Mouse (Mus musculus) frontal cortex, postnatal 25 days (tissue): ENCODE measurements around the gene Ndufa10.

ENCODE experiments used
- DNase-seq, 2 experiments: peaks; one replicate each; pipeline ENCODE4 v3.0.0; 2022; ENCODE audit warnings: low spot score in 2 of 2

Ndufa10 gene

DNA sequence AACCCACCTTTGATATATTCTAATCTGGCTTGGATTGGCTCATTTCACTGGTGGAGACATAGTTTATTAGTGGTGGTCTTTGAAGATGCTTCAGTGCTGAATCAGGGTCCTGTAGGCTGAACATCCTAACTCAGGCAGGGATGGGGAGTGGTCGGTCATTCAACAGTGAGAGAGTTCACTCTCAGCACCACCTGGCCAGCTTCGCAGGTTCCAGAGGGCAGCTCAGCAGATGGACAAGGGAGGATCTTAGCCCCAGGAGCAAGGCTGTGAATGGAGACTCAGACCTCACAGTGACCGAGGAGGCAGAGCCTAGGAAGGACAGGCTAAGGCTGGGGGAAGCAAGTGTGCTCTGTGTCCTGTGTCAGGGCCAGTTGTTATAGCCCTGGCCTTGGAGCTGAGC lies 42.2 kb downstream of the Ndufa10 start:
- DNase-seq: no peak

DNA sequence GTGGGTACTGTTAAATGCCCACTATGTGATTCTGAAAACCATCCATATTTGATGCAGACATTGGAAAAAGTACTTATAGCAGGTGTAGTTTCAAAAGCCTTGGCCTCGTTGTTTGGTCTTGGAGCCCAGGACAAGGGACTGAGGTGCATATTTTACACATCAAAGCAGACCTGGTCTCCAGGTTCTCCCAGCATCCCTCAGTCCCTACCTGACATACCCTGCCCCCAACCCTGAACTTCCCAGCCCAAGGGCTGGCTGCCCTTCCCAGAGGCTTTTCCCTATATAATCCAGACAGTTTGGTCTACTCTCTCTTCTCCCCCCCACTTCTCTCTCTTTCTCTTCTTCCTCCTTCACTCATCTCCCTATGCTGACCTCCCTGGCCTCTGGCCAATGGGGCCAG lies 42.7 kb downstream of the Ndufa10 start:
- DNase-seq: no peak

DNA sequence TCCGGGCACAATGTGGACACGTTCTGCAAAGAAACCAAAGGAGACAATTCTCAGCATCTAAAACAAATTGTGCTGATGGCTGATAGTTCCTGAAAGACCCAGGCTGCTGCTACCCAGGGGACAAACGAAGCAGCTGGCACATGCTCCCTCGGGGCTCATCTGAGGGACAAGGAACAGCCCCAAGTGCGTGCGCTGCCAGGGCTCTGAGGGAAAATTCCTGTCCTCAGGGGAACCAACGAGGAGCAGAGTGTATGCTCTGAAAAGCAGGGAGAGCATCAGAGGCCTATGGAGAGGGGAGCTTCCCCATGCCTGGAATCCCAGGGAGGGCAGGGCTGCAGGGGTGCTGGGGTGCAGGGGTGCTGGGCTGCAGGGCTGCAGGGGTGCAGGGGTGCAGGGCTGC lies 48.9 kb downstream of the Ndufa10 start:
- no peak for DNase-seq

DNA sequence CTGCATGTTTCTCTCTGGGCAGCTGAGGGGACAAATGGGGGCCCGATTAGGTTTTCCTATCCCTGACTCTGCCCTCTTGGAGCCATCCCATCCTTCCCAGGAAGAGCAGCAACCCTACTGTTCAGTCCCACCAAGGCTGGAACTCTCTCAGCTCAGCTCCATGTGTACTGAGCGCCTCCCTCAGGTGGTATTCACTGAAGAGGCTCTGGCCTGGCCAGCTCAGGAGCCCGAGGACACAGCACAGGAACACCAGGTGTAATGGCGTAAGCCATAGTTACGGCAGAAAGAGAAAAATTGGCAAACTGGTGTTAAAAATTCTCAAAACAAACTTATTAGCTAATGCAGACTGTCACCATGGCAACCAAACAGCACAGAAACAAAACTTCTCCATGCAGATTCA lies 68.5 kb downstream of the Ndufa10 start:
- no peak for DNase-seq

DNA sequence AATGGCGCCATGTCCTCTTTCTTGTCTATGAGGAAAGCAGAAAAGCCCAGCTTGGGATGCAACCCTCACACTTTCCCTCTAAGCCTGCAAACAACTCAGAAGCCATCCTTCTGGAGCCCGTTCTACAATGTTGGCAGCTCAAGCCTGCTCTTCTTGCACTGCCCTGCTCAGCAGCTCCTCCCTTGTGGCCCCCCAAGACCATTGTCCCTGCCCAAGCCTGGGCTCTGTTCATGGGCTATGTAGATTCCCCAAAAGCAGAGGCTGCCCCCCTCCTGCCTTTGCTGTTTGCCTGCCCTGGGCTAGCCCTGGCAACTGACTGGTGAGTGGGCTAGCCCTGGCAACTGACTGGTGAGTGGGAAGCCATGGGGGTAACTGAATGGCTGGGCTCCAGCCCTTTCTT lies 73.1 kb downstream of the Ndufa10 start:
- DNase-seq: no peak

DNA sequence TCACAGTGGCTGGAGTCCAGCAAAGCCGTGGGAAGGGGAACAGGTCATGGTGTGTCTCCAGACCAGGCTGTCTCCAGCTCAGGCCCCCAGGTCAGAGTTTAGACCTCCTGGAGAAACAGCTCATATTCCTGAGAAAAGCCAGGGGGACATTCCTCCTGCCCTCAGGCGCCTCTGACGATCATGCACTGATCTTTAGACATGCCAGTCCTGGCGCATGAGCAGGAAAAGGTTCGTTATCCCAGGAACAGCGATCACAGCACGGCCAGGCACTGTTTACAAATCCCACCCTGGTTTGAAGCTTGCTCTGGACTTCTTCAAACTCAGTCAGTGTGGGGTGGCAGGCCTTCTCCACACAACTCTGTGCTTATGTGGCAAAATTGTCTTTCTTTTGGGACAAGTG lies 75.1 kb downstream of the Ndufa10 start:
- DNase-seq: no peak

DNA sequence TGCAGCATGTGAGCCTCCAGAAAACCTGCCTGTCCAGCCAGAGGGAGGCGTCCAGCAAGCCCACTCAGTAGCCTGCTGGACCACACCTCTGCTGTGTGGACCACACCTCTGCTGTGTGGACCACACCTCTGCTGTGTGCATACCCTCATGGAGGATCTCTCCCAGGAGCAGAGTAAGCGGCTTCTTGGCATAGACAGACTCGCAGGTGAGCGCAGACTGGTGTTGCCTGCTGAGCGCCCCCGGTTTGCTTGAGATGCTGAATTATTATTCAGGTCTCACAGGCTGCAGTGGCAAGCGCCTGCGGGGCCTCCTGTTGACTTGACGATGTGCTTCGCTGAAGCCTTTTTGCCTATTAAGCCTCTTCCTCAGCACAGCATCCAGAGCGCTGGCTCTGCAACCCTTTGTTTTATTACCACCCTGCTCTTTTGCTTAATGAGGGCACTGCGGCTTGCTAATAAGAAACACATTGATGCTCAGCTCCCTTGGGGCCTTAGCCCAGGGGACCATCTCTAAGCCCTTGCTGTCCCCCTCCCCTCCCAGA lies 76.1 kb downstream of the Ndufa10 start:
- DNase-seq: no peak

DNA sequence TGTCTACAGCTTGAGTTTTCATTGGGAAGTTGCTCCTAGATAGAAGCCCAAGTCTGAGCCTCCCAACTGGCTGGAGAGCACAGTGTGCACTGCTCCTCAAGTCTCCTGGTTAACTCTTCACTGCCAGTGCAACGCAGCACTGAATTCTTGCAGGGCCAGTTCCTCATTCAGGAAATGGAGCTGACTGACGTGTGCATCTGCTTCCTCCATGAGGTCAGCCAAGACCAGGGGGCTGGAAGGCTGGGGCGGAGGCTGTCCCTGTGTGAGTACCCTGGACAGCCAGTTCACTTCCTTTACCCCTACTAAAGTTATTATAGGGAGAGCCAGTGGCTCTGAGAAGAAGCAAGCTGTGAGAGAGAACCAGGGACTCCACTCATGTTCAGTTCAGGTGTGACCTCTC lies 79.4 kb downstream of the Ndufa10 start:
- no peak for DNase-seq

DNA sequence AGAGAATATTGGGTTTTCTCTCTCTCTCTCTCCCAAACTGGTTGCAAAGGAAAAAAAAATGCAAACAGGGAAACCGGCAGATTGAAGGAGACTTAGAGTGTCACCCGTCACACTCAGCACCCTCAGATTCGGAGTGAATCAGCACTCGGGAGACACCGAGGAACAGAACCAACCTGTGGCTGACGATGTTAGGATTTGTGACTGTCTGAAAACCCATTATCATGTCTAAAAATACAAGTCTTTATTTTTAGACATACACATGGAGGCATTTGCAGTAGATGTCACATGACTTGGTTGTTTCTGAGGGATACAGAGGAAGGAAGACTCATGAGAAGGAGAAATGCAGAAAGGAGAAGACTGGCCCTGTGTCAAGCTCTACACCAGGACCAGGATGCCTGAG lies 80.5 kb downstream of the Ndufa10 start:
- no peak for DNase-seq
